Mouse (Mus musculus): ENCODE measurements at regions not wholly inside any gene's neighbourhood (a gene's known extent, or its start where the extent isn't known, plus 50 kb on each side); places are given as distances from the start of the nearest gene placed in this dataset.

DNA sequence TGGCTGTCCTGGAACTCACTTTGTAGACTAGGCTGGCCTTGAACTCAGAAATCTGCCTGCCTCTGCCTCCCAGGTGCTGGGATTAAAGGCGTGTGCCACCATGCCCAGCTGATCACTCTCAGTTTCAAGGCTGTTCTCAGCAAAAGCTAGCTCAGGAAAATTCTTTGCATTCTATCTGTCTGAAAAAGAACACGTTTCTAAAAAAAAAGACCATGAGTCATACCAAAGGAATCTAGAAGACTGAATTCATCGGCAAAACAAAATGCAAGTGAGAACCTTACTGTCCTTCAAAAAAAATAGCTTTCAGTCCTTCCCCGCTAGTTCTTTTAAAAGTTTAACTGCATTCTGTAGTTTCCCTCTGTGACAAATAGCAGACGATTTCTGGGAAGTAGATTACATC, 596.3 kb upstream of the Syt1 start:
- DNase-seq (ENCODE audit: extremely low spot score, low read depth, low spot score), result no peak

DNA sequence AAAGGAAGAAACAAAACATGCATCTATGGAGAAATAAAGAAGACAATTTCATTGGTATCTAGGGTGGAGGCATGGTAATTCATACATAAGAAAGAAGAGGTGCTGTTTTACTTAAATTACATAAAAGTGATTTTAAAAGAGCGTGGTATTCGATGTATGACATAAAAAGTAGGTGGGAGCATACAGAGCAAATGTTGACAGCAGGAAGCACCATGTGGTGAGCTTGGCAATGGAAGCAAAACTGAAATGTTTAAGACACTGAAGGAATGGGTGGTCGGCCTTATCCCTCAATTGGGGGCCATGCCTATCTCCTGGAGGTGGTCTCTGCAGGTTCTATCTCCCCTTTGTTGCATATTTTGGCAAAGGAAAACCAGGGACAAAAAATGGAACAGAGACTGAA, 592.5 kb upstream of the Syt1 start:
- DNase-seq (ENCODE audit: extremely low spot score, low read depth, low spot score), result no peak

DNA sequence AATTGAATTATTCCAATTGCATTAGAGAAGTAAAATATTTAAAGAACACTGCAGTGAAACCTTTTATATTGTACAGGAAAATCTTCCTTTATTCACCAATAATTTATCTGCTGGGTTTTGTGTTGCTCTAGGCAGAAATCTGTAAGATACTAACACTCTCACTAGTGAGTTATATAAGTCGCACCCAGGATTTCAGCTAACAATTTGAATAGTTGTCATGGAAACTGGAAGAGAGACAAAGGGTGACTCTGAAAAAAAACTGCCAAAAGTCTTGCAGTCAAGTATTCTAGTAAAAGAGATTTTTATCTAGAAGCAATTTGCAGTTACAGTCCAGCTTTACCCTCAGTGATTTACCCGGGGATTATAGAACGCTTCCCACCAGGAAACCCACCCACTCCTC, 587.8 kb upstream of the Syt1 start:
- DNase-seq (ENCODE audit: extremely low spot score, low read depth, low spot score), result no peak

DNA sequence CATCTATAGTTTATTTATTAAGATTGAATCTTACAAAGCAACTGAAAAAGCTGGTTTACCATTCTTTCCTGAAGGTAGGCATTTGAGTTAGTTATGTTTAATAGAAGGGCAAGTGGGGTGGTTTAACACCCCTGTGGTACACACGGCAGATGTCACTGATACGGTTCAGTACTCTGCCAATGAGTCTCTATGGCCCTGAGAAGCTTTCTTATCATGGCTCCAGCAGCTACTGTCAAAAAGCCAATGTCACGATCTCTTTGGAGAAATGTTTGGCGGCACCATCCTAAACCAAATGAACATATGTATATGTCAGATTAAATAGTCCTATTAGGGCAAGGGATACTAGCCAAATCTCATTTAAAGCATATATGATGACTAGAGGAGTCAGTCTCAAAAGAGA, 562.4 kb upstream of the Syt1 start:
- DNase-seq (ENCODE audit: extremely low spot score, low read depth, low spot score), result no peak

DNA sequence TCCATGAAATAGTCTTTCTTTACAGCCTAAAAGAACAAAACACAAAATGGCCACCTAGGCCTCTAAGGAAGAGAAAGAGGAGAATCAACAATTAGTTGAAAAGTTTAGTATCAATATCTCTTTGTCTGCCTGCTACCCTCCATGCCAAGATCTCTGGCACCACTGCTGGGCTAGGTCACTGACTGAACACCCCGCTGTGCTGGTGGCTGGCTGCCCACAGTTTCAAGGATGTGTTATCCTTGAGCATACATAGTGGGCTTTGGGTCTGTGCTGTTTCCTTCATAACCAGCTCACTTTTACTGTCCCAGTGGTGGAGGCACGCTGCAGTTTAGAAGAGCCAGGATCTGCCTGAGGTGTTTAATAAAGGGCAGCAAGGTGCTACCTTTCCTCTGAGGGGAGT, 559.0 kb upstream of the Syt1 start:
- DNase-seq (ENCODE audit: extremely low spot score, low read depth, low spot score), result no peak

DNA sequence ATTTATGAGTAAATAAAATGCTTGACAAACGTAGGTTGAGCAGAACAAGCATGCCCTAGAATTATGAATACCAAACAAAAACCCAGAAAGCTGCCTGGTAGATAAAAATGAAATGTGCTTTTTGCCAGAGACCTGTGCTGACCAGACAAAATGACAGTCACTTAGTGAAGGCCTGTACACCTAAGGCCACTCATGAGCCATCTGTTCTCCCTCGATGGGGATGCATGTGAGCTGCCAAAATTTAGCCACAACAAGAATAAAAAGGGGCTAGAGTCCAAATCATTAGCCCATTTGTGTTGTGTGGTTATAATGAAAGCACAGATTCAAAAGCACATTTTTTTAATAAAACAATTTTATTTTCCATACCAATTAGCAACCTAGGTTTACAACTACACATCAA, 555.9 kb upstream of the Syt1 start:
- no peak for DNase-seq (ENCODE audit: extremely low spot score, low read depth, low spot score)

DNA sequence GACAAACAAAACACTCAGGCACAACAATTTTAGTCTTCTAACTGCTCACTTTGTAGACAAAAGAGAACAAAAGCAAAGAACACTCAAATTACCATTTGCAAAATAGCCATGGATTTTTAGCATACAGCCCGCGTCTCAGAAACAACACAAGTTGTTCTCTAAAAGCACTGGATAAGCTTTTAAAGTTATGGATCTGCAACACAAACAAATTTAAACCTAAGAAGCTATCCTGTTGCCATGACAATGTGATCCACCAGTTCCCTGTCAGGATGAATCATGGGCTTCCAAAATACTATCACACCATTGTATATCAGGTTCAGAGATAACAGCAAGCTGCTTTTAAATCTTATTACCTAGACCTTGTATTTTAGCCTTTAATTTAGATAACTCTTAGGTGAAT, 550.9 kb upstream of the Syt1 start:
- no peak for DNase-seq (ENCODE audit: extremely low spot score, low read depth, low spot score)

DNA sequence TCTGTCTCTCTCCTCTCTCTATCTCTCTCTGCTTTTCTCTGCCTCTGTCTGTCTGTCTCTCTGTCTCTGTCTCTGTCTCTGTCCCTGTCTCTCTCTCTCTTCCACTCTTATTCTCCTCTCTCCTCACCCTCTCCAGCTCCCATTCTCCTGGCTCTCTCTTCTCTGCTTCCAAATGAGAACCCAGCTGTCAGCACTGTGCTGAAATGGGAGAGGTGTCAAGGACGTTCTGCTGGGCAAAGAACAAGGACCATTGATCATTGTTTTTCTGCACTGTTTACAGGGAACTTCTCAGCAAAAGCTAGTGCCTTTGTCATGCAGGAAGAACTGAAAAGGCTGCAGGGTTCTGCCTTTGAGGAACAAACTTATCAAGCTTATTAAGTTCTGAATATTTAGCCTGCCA, 550.3 kb upstream of the Syt1 start:
- no peak for DNase-seq (ENCODE audit: extremely low spot score, low read depth, low spot score)

DNA sequence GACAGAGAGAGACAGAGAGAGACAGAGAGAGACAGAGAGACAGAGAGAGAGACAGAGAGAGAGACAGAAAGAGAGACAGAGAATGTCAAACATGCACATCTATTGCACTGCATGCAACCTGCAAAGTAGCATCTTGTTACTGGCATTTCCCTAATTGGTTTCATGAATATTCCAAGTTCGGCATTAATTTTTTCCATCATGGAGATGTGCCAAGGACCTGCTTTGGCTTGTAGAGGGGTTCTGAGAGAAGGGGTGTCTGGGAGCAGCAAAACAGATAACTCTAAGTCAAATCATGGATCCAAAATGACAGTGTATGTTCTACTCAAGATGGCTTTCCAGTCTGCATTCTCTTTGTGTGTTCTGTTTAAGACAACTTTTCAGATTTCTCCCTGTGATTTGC, 532.5 kb upstream of the Syt1 start:
- no peak for DNase-seq (ENCODE audit: extremely low spot score, low read depth, low spot score)

DNA sequence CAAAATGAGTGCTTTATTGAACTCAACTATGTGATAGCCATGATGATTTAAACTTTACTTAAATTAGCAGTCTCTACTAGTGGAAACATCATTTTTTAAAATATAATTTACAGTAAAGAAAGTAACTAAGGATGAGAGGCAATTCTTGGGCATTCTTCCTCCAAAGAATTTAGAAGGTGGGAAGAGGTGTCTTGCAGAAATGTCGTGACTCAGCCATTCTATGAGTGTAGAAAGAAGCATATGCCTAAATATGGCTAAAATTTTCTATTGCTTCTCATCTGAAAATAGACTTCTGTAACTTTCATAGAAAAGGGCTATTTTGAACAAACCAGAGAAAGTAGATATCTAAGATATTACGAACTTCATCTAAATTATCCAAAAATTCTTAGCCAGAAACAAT, 529.4 kb upstream of the Syt1 start:
- DNase-seq (ENCODE audit: extremely low spot score, low read depth, low spot score), result no peak

DNA sequence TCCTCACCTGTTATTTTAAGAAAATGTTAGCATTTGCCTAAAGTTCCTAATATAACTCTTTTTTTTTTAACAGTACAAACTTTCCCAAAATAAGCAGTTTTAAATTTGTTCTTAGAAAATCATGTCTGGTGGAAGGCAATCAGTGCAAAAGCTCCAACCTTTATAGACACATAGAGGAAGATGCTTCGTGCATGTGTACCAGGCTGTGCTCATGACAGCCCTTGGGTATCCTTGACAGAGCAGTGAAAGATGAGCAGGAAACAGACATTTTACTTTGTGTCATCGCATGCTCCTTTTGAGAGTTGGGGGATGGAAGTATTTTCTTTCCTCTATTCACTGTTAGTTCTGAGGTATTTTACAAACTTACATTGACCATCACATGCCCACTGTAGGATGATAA, 517.3 kb upstream of the Syt1 start:
- no peak for DNase-seq (ENCODE audit: extremely low spot score, low read depth, low spot score)

DNA sequence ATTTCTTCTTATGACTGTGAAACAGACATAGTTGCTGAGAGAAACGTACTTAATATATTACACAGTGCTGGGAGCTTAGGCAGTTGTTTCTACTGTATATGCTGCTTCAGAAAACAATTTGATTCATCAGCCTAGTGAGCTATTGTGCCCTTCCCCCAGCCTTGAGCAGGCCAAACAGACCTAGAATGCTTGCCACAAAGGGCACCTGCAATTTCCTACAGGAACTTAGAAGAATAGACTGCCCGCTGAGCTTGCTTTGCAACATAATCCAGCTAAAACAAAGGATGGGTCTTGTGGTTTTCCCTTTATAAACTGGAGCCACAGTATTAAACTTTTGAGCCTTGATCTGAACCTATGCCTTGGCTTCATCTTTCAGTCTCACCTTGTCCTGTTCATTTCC, 510.9 kb upstream of the Syt1 start:
- no peak for DNase-seq (ENCODE audit: extremely low spot score, low read depth, low spot score)

DNA sequence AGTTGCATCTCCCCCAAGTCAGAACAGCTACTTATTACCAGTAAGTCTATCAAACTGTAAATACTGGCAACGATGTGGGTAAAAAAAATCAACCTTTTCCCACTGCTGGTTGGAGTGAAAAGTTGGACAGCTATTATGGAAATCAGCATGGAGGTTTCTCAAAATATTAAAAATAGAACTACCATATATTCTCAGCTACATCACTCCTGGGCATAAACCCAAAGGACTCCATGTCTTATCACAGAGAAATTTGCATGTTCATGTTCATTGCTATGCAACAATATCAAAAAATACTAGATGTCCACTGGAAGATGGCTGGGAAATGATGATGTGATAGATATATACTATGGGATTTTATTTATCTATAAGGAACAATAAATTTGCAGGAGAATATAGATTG, 506.9 kb upstream of the Syt1 start:
- DNase-seq (ENCODE audit: extremely low spot score, low read depth, low spot score), result no peak

DNA sequence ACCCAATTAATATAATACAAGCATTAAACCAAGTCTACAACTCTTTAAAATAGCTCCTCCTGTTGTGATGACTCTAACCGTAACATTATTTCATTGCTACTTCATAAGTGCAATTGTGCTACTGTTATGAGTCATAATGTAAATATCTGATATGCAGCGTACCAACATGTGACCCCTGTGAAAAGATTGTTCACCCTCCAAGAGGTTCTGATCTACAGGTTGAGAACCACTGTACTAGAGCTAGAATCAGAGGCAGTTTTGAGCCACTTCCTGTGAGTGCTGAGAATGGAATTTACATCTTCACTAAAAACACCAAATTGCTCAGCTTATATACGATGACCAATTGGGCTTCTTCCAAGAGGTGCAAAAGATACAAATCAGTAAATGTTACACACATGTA, 504.4 kb upstream of the Syt1 start:
- DNase-seq (ENCODE audit: extremely low spot score, low read depth, low spot score), result no peak

DNA sequence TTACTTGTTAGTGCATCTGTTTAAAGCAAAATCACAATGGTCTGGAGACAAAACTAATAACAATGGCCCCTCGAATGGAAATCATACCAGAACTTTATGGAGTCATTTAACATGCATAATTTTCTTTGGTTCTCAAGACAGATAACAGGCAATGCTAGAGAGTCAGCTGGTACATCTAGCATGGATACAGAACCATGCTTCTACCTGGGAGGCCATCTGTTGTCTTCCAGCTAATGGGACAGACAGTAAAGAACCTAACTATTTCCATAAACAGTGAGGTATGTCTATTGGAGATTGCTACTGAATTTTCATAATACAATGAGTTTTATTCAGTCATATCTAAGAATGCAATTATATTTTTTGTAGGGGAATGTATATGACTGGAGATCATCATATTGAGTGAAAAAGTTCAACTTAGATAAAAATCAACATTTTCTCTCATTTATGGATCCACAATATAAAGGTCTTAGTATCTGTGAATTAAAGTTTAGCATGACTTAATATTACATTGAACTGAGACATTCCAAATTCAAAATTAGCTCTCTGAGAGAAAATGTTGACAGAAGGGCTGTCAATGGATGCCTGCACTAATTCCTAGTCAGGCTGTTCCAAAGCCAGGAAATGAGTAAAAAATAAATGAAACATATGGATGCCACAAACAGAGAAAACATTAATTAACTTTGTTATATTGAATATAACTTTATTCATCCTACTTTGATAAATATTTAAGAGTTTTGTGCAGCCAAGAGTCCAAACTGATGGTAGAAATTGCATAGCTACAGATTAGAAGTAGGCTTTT, 500.3 kb upstream of the Syt1 start:
- DNase-seq (ENCODE audit: extremely low spot score, low read depth, low spot score), result no peak

DNA sequence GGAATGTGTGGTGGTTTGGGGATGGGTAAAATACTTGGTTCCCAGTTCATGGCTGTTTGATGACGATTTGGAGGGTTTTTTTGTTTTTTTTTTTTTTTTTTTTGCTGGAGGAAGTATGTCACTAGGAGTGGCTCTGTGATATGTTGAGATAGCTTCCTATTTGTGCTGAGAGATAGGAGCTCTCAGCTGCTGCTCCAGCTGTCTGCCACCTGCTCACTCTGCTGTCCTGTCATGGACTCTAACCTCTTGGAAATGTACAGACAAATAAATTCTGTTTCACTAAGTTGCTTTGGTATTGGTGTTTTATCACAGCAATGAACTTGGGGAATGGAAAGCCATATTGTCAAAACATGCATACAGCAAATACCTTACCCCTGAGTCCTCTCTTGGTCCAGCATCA, 497.8 kb upstream of the Syt1 start:
- DNase-seq (ENCODE audit: extremely low spot score, low read depth, low spot score), result no peak

DNA sequence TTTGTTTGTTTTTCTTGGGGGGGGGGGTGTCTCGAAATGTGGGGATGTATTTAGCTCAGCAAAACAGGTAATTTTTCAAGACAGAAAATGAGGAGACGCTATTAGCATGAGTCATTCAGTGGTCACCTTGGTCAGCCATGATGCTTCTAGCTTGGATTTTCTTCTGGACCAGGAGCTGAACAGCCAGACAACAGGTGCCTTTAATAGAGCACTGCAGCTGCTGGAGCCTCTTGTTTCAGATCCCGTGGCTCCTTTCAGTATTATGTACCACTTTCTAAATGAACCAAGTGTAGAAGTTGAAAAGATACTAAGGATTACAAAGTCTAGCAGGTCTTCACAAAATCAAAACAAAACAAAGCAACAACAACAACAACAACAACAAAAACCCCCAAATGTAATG, 496.4 kb upstream of the Syt1 start:
- DNase-seq (ENCODE audit: extremely low spot score, low read depth, low spot score), result no peak

DNA sequence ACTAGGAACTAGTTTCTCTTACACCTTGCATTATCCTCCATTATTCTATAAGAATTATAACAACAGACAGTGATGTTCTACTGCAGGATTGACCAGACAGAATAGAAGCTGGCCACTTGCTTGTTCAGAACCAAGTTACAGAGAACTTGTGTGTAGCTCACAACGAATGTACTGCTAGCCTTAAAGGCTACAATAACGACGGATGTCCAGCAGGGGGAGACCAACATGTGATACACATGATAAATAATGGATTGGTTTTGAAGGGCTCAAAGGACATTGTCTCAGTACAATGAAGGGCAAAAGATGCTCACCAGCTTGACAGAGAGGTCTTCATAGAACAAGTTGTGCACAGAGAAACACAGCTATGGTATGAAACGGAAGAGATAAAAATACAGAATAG, 493.9 kb upstream of the Syt1 start:
- no peak for DNase-seq (ENCODE audit: extremely low spot score, low read depth, low spot score)

DNA sequence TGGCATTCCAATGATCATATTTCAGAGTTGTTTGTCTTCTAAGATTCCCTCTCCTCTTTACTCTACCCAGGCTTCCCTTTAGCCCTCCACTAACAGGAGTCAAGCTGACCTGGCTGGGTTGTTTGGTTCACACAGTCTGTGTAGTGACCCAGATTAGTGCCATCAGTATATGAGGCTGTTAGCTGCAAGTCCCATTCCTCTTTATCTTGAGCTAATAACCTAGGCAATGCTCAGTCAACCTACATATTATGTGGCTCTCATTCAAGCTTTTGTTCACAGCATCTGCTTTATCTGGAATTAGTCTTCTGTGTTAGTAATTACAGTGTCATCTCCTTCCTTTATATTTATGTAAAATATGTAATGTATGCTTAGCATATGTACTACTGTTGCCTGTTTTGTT, 490.1 kb upstream of the Syt1 start:
- no peak for DNase-seq (ENCODE audit: extremely low spot score, low read depth, low spot score)

DNA sequence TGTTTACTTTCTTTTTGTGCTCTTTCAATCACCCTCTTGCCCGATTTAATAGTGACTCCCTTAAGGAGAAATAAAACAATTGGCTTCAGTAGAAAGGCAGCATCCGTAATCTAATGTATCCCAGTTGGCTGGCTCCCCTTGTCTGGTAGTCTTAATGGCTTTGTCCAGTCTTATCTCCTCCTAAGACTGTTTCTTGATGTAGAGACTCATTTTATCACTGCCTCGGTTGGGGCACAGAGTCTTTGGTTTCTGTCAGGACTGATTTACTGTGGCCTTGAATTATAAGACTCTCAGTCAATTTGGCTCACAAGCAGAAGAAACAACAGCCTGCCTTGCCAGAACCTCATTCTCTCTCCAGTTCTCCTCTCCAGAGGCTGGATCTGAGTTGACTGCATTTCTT, 487.5 kb upstream of the Syt1 start:
- DNase-seq (ENCODE audit: extremely low spot score, low read depth, low spot score), result no peak

DNA sequence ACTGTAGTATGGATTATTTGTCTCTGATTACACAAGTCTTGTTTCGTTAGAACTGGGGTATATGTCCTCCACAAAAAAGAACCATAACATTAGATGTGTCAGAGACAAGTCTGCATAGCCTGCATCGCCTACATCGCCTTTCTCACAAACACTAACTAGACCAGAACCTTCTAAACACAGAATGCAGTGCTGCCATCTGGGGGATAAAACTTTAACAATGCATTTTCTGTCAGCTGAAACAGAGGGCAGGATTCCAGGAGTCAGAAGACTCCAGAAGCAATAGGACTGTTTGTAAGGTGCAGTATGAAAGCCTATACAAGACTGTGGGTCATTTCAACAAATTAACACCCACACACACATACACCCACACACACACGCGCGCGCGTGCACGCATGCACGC, 485.4 kb upstream of the Syt1 start:
- DNase-seq (ENCODE audit: extremely low spot score, low read depth, low spot score), result no peak

DNA sequence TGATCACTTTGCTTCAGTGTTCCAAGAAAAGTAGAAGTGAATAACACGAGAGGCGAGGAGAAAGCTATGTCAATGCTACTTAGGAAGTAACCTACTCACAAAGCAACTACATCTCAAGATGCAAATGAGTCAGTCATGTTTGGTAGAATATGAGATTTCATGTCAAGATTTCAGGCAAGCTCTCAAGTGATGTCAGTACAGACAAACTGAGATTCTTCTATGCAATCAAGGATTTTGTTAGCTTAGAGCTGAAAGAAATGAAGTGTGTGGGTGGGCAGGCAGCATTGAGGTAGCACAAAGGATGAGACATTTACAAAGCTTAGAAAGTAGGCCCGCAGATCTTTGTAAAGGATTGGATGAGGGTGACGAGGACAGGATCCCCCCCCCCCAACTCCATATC, 480.0 kb upstream of the Syt1 start:
- DNase-seq (ENCODE audit: extremely low spot score, low read depth, low spot score), result no peak

DNA sequence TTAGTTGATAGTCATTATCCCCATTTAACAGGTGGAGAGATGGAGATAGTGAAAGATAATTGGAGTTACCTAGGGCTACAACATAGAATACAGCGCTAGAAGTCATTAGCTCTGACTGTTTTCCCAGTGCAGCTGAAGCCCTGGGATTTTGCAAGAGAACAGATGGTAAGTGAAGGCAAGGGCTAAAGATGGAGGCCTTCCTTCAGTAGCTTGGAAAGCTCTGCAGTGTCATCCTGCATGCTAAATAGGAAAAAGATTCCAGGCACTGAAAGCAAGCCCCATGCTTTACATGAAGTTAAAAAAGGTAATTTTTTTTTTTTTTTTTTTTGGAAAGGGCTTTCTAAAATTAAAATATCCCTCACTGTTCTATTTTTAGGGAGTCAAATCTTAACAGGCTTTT, 477.2 kb upstream of the Syt1 start:
- no peak for DNase-seq (ENCODE audit: extremely low spot score, low read depth, low spot score)

All from hindlimb bud, embryonic 11.5 days (tissue).